Mouse (Mus musculus) MEL (cell line): ENCODE measurements around the gene Fbf1. TPM values are rescaled to one million over a fixed set of nuclear protein-coding genes. Genes with fewer than 3 reads are reported as not detected.

ENCODE experiments used
- DNase-seq: peaks from one replicate; pipeline ENCODE4 v3.0.0; 2011; ENCODE audit warnings: low read depth, low spot score
- H3K27ac ChIP-seq: 2 replicates; pipeline ENCODE4 v1.5.1; 2012; ENCODE audit warnings: low read depth, mild to moderate bottlenecking, control low read depth, low read length, moderate library complexity; ENCODE audit not compliant: control insufficient read depth
- H3K27me3 ChIP-seq, 2 experiments: fragments of 150-350 bp in 1 of 2; sonication (generic) in 1 of 2; 2 replicates each; pipeline ENCODE4 v1.6.1; 2012; ENCODE audit warnings: low read length in 2 of 2, mild to moderate bottlenecking in 2 of 2, improper control_type of control experiment in 1 of 2, moderate library complexity in 1 of 2; ENCODE audit not compliant: insufficient read depth in 2 of 2, control insufficient read depth in 1 of 2
- H3K36me3 ChIP-seq, 2 experiments: 2 replicates each; pipeline ENCODE4 v1.6.1; 2012 to 2014; ENCODE audit warnings: low read length in 2 of 2, improper control_type of control experiment in 1 of 2, inconsistent platforms in 1 of 2, mild to moderate bottlenecking in 1 of 2; ENCODE audit not compliant: insufficient read depth in 2 of 2, control insufficient read depth in 1 of 2
- H3K4me1 ChIP-seq, 2 experiments: fragments of 150-350 bp in 1 of 2; sonication (generic) in 1 of 2; 2 replicates each; pipeline ENCODE4 v1.6.1; 2012; ENCODE audit warnings: low read length in 2 of 2, improper control_type of control experiment in 1 of 2, mild to moderate bottlenecking in 1 of 2; ENCODE audit not compliant: insufficient read depth in 2 of 2, control insufficient read depth in 1 of 2
- H3K4me3 ChIP-seq, 2 experiments: fragments of 150-350 bp in 1 of 2; sonication (generic) in 1 of 2; 2 replicates each; pipeline ENCODE4 v1.5.1; 2012; ENCODE audit warnings: low read depth in 2 of 2, low read length in 2 of 2, mild to moderate bottlenecking in 2 of 2, moderate library complexity in 2 of 2, control low read depth in 1 of 2, improper control_type of control experiment in 1 of 2; ENCODE audit not compliant: control insufficient read depth in 1 of 2, insufficient read depth in 1 of 2
- H3K79me2 ChIP-seq: 2 replicates; pipeline ENCODE4 v1.6.1; 2012; ENCODE audit warnings: mild to moderate bottlenecking, low read length, moderate library complexity; ENCODE audit not compliant: control insufficient read depth, poor library complexity, insufficient read depth
- H3K9ac ChIP-seq: 2 replicates; pipeline ENCODE4 v1.6.1; 2012; ENCODE audit warnings: low read depth, mild to moderate bottlenecking, control low read depth, low read length, moderate library complexity; ENCODE audit not compliant: control insufficient read depth, poor library complexity, severe bottlenecking
- H3K9me3 ChIP-seq: fragments of 150-350 bp; sonication (generic); replicated peaks from 2 replicates; pipeline ENCODE4 v1.6.1; 2012; ENCODE audit warnings: mild to moderate bottlenecking, low read length, improper control_type of control experiment, moderate library complexity; ENCODE audit not compliant: insufficient read depth
- CHD1 ChIP-seq: IDR thresholded peaks from 2 replicates; pipeline ENCODE4 v1.6.1; 2012; ENCODE audit warnings: low read depth, mild to moderate bottlenecking, inconsistent platforms, low read length, improper control_type of control experiment
- CHD2 ChIP-seq: IDR thresholded peaks from 2 replicates; pipeline ENCODE4 v1.6.1; 2011; ENCODE audit warnings: low read length, improper control_type of control experiment
- CTCF ChIP-seq, 3 experiments: IDR thresholded peaks in 2 of 3; conservative IDR thresholded peaks in 1 of 3; 2 replicates each; pipeline ENCODE4 v1.5.1; 2011 to 2012; ENCODE audit warnings: low read length in 3 of 3, low read depth in 2 of 3, mild to moderate bottlenecking in 2 of 3, improper control_type of control experiment in 1 of 3, inconsistent platforms in 1 of 3, mixed read lengths in 1 of 3, moderate library complexity in 1 of 3; ENCODE audit not compliant: control insufficient read depth in 1 of 3, insufficient read depth in 1 of 3, poor library complexity in 1 of 3, severe bottlenecking in 1 of 3
- E2F4 ChIP-seq: IDR thresholded peaks from 2 replicates; pipeline ENCODE4 v1.6.1; 2011; ENCODE audit warnings: low read depth, low read length, improper control_type of control experiment, borderline replicate concordance
- ELF1 ChIP-seq: IDR thresholded peaks from 2 replicates; pipeline ENCODE4 v1.6.1; 2014; ENCODE audit warnings: low read depth, mild to moderate bottlenecking, inconsistent platforms, low read length, improper control_type of control experiment, moderate library complexity
- HCFC1 ChIP-seq: IDR thresholded peaks from 2 replicates; pipeline ENCODE4 v1.6.1; 2012; ENCODE audit warnings: low read depth, mild to moderate bottlenecking, inconsistent platforms, low read length, improper control_type of control experiment, moderate library complexity
- MAFK ChIP-seq: IDR thresholded peaks from 2 replicates; pipeline ENCODE4 v1.6.1; 2011; ENCODE audit warnings: low read depth, mild to moderate bottlenecking, low read length, improper control_type of control experiment, borderline replicate concordance
- MAX ChIP-seq: IDR thresholded peaks from 2 replicates; pipeline ENCODE4 v1.6.1; 2011; ENCODE audit warnings: low read length, improper control_type of control experiment
- MAZ ChIP-seq: IDR thresholded peaks from 2 replicates; pipeline ENCODE4 v1.6.1; 2012; ENCODE audit warnings: low read depth, mild to moderate bottlenecking, inconsistent platforms, low read length, improper control_type of control experiment
- MEF2A ChIP-seq: IDR thresholded peaks from 2 replicates; pipeline ENCODE4 v1.6.1; 2014; ENCODE audit warnings: low read depth, mild to moderate bottlenecking, inconsistent platforms, low read length, improper control_type of control experiment; ENCODE audit not compliant: poor library complexity, insufficient replicate concordance, severe bottlenecking; ENCODE audit errors: extremely low read depth
- MYB ChIP-seq: IDR thresholded peaks from 2 replicates; pipeline ENCODE4 v1.6.1; 2011; ENCODE audit warnings: mild to moderate bottlenecking, low read depth, low read length, improper control_type of control experiment
- POLR2AphosphoS5 ChIP-seq: IDR thresholded peaks from 2 replicates; pipeline ENCODE4 v1.6.1; 2012; ENCODE audit warnings: low read depth, borderline replicate concordance, mild to moderate bottlenecking, inconsistent platforms, low read length, moderate library complexity, mixed read lengths
- RCOR1 ChIP-seq: IDR thresholded peaks from 2 replicates; pipeline ENCODE4 v1.6.1; 2012; ENCODE audit warnings: low read depth, mild to moderate bottlenecking, inconsistent platforms, low read length, improper control_type of control experiment
- SIN3A ChIP-seq: IDR thresholded peaks from 2 replicates; pipeline ENCODE4 v1.6.1; 2012; ENCODE audit warnings: low read length, improper control_type of control experiment, inconsistent platforms
- TAL1 ChIP-seq: IDR thresholded peaks from 2 replicates; pipeline ENCODE4 v1.6.1; 2012; ENCODE audit warnings: mild to moderate bottlenecking, inconsistent platforms, low read length, moderate library complexity, mixed read lengths
- UBTF ChIP-seq: IDR thresholded peaks from 2 replicates; pipeline ENCODE4 v1.6.1; 2012; ENCODE audit warnings: low read depth, mild to moderate bottlenecking, inconsistent platforms, low read length, improper control_type of control experiment, moderate library complexity, borderline replicate concordance; ENCODE audit not compliant: insufficient read depth
- ZKSCAN1 ChIP-seq: IDR thresholded peaks from 2 replicates; pipeline ENCODE4 v1.6.1; 2012; ENCODE audit warnings: low read depth, mild to moderate bottlenecking, inconsistent platforms, low read length, improper control_type of control experiment, moderate library complexity
- ZMIZ1 ChIP-seq: IDR thresholded peaks from 2 replicates; pipeline ENCODE4 v1.6.1; 2012; ENCODE audit warnings: low read depth, mild to moderate bottlenecking, inconsistent platforms, low read length, improper control_type of control experiment, moderate library complexity
- polyA plus RNA-seq, 2 experiments: library from polyadenylated mRNA; stranded (reverse) in 1 of 2; unstranded in 1 of 2; fragments of >175 nt in 1 of 2; fragments of >200 nt in 1 of 2; gene quantifications; 2 replicates each; pipeline versions ENCODE4 v1.2.1 to v1.2.4; 2012; ENCODE audit warnings: low replicate concordance in 2 of 2, low read depth in 1 of 2; ENCODE audit not compliant: insufficient read length in 2 of 2, insufficient read depth in 1 of 2, missing spikeins in 1 of 2
- total RNA-seq: library from RNA; depleted of rRNA; stranded (reverse); fragments of 300-350 nt; gene quantifications from 2 replicates; pipeline ENCODE4 v1.2.3, GENCODE M21; 2012

Gene Fbf1
- total and polyA plus RNA-seq, 3 experiments = 29.2 to 32.5 TPM; not detected in 1

DNA sequence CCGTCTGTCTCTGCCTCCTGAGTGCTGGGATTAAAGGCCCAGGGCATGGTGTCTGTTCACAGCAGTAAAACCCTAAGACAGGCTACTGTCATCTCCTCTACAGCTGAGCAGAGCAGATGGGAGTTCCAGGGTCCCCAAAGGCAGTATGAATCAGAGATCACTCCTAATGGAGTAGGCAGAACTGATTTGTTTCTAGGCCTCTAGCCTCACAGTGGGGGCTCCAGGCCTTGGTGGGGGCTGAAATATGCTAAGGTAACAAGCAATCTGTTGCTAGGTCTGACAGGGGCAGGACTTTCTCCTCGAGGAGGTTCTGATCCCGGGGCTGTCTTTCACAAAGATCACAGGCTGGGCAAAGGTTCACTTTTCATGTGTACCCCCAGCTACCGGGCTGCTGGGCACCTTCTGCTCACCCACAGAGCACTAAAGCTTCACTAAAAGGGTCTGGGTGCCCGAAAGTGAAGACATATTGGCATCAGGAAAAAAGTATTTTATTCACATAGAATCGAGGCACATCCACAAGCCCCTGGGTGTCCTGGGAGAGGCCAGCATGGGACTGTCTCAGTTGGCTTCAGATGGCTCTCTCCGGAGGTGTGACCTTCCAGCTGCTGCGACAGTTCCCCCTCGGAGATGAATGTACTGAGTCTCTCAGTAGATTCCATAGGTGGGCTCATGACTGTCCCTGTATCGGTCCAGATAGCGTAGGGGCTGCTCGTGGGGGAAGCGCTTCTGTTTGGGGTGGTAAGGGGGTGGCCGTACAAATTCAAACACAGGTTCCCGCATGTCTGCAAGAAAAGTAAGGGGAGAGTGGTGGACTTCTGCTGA lies 36.4 kb downstream of the Fbf1 start:
- Histone ChIP-seq H3K27ac (peak overlapping the region; percentile 40; the same call in 1 of the 2 replicates), H3K9ac (peak overlapping the region; percentile 88), H3K4me3 (peak overlapping the region; percentile 44 to 76; a peak in 2 of 4 replicates), H3K79me2 (peaks cover 16% of the 10 kb centered on the region), H3K36me3 (peaks cover 1 to 4% of the 10 kb centered on the region in 2 experiments; a peak in 1 of 4 replicates), H3K4me1 (peaks cover 0 to 10% of the 10 kb centered on the region in 2 experiments; a peak in 2 of 4 replicates), H3K9me3 (no peaks in the 10 kb centered on the region), H3K27me3 (no peaks in the 10 kb centered on the region)
- DNase-seq = no peak
- TF ChIP-seq E2F4 (no peak), ELF1 (no peak), MAX (no peak), SIN3A (no peak), HCFC1 (no peak), MAFK (no peak), CTCF (IDR thresholded peaks at IDR 0.05 in 2 of 3, conservative IDR thresholded peaks at IDR 0.05 in 1 of 3; ENCODE audit: control insufficient read depth in 1 of 3, insufficient read depth in 1 of 3, low read depth in 2 of 3, low read length in 3 of 3, poor library complexity in 1 of 3, severe bottlenecking in 1 of 3) (no peak), CHD2 (no peak), ZMIZ1 (no peak), UBTF (no peak), MAZ (no peak), RCOR1 (no peak), ZKSCAN1 (no peak), POLR2AphosphoS5 (no peak), TAL1 (no peak), CHD1 (no peak), MEF2A (no peak), MYB (no peak)
